Mouse (Mus musculus): ENCODE measurements around the gene Rpp21.

Rpp21 gene

GRCm38 (mm10) chr17:36257969-36258368 is at the start of gene Rpp21:
TSS of gene Rpp21 (minus strand) at chr17:36258069.
- no peak for DNase-seq (ENCODE audit: low spot score)

GRCm38 (mm10) chr17:36286390-36286789 is 28.5 kb upstream of the Rpp21 start, which contains the start of gene H2-M10.2:
TSS of gene H2-M10.2 (minus strand) at chr17:36286490.
- DNase-seq (ENCODE audit: low spot score) = no peak

GRCm38 (mm10) chr17:36281521-36282245 is 23.8 kb upstream of the Rpp21 start:
- no peak for DNase-seq (ENCODE audit: low spot score)

GRCm38 (mm10) chr17:36274776-36275175 is 16.9 kb upstream of the Rpp21 start:
- no peak for DNase-seq (ENCODE audit: low spot score)

- DNase-seq (ENCODE audit: low spot score) = no peak
Observed at GRCm38 (mm10) chr17:36273796-36274195, 15.9 kb upstream of the Rpp21 start.

GRCm38 (mm10) chr17:36272643-36273366 is 14.9 kb upstream of the Rpp21 start:
- no peak for DNase-seq (ENCODE audit: low spot score)

- DNase-seq (ENCODE audit: low spot score) = peak; percentile 78
Observed at GRCm38 (mm10) chr17:36271586-36272256, 13.9 kb upstream of the Rpp21 start, which contains the start of gene Trim39. TSS of gene Trim39 (minus strand) at chr17:36272247.

- peak; percentile 84 for DNase-seq (ENCODE audit: low spot score)
Observed at GRCm38 (mm10) chr17:36270956-36271585, 13.2 kb upstream of the Rpp21 start.

GRCm38 (mm10) chr17:36265834-36266233 is 8.0 kb upstream of the Rpp21 start:
- DNase-seq (ENCODE audit: low spot score) = no peak

GRCm38 (mm10) chr17:36264273-36264925 is 6.5 kb upstream of the Rpp21 start:
- DNase-seq (ENCODE audit: low spot score) = no peak

- DNase-seq (ENCODE audit: low spot score) = no peak
Observed at GRCm38 (mm10) chr17:36261511-36262166, 3.8 kb upstream of the Rpp21 start.

GRCm38 (mm10) chr17:36257241-36257947 is 475 bp downstream of the Rpp21 start:
- peak; percentile 66 for DNase-seq (ENCODE audit: low spot score)

GRCm38 (mm10) chr17:36253087-36253600 is 4.7 kb downstream of the Rpp21 start:
- DNase-seq (ENCODE audit: low spot score) = no peak

- DNase-seq (ENCODE audit: low spot score) = no peak
Observed at GRCm38 (mm10) chr17:36252250-36252876, 5.5 kb downstream of the Rpp21 start.

- DNase-seq (ENCODE audit: low spot score) = no peak
Observed at GRCm38 (mm10) chr17:36248886-36249285, 9.0 kb downstream of the Rpp21 start.

- DNase-seq (ENCODE audit: low spot score) = no peak
Observed at GRCm38 (mm10) chr17:36245741-36246140, 12.1 kb downstream of the Rpp21 start.

- DNase-seq (ENCODE audit: low spot score) = no peak
Observed at GRCm38 (mm10) chr17:36244031-36244430, 13.8 kb downstream of the Rpp21 start.

- DNase-seq (ENCODE audit: low spot score) = no peak
Observed at GRCm38 (mm10) chr17:36240637-36241213, 17.1 kb downstream of the Rpp21 start.

- no peak for DNase-seq (ENCODE audit: low spot score)
Observed at GRCm38 (mm10) chr17:36237321-36237921, 20.4 kb downstream of the Rpp21 start.
